26 mouse cellular contexts compared by ENCODE assay signal in the genomic region with DNA sequence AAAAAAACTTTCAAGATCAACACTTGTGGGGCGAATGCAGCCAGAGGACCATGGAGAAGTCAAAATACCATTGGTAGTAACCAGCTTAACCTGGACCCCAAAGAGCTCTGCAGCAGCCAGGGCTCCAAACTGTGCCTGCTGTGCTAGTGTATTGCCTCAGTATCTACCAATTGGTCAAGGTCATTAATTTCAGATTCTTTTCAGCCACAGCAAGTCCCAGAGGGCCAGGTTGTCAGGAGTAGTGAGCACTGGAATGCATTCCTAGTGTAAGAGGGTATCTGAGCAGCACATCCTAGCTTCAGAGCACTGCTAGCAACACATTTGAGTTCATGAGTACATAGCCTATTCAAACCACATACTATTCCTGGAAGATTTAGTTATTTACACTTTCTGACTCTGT.
"Had no signal": no experiment of that assay in that cellular context is flagged by ENCODE, and none has a peak within 500 bp of the region (broad histone marks: within the 10 kb centered on the region; RNA-seq: fewer than 3 reads in every experiment).

No protein-coding gene starts in this region.

- H3K9me3 ChIP-seq: heart, embryonic 13.5 days; heart, embryonic 15.5 days; hindbrain, embryonic 12.5 days; kidney, embryonic 15.5 days; limb, embryonic 10.5 days; limb, embryonic 12.5 days had no signal

- H3K4me3 ChIP-seq: heart, adult 2 months; heart, embryonic 13.5 days; heart, embryonic 15.5 days; hindbrain, embryonic 12.5 days; kidney, embryonic 15.5 days; layer of hippocampus, adult 2 months; left cerebral cortex, adult 2 months; limb, embryonic 10.5 days; limb, embryonic 12.5 days had no signal

- H3K9ac ChIP-seq: heart, embryonic 13.5 days; heart, embryonic 15.5 days; hindbrain, embryonic 12.5 days; hindbrain, embryonic 14.5 days; kidney, embryonic 15.5 days; limb, embryonic 12.5 days had no signal

- H3K4me1 ChIP-seq: heart, embryonic 13.5 days; heart, embryonic 15.5 days; hindbrain, embryonic 12.5 days; kidney, embryonic 15.5 days; limb, embryonic 10.5 days; limb, embryonic 12.5 days had no signal

- H3K27ac ChIP-seq: heart, adult 2 months; heart, embryonic 13.5 days; heart, embryonic 15.5 days; hindbrain, embryonic 12.5 days; hindbrain, embryonic 14.5 days; hindbrain, postnatal 0 days; kidney, embryonic 15.5 days; layer of hippocampus, adult 2 months; left cerebral cortex, adult 2 months; limb, embryonic 10.5 days; limb, embryonic 12.5 days had no signal

- DNase-seq: gastrocnemius, postnatal 14 days; gastrocnemius, postnatal 36 days; heart, adult 11 months; heart, adult 2 months; heart, postnatal 14 days; heart, postnatal 36 days; kidney, adult 11 months; kidney, adult 2 months; kidney, adult 9 months; kidney, postnatal 10 days; kidney, postnatal 25 days; kidney, postnatal 4 days; liver had no signal

- H3K4me2 ChIP-seq: heart, embryonic 11.5 days; heart, embryonic 13.5 days; heart, embryonic 15.5 days; hindbrain, embryonic 12.5 days; hindbrain, embryonic 14.5 days; kidney, embryonic 15.5 days; limb, embryonic 12.5 days; liver, embryonic 11.5 days had no signal

- H3K36me3 ChIP-seq: heart, embryonic 13.5 days; heart, embryonic 15.5 days; hindbrain, embryonic 12.5 days; kidney, embryonic 15.5 days; limb, embryonic 10.5 days; limb, embryonic 12.5 days had no signal

- H3K27me3 ChIP-seq: heart, embryonic 13.5 days; heart, embryonic 15.5 days; hindbrain, embryonic 12.5 days; kidney, embryonic 15.5 days; limb, embryonic 12.5 days had no signal

- ATAC-seq: hindbrain, postnatal 0 days; intestine, embryonic 16.5 days had no signal
